Mouse (Mus musculus): ENCODE measurements around the gene A830018L16Rik. TPM values are rescaled to one million over a fixed set of nuclear protein-coding genes. Genes with fewer than 3 reads are reported as not detected.

Gene A830018L16Rik
- polyA plus RNA-seq, 1 experiment = 0.16 TPM

DNA sequence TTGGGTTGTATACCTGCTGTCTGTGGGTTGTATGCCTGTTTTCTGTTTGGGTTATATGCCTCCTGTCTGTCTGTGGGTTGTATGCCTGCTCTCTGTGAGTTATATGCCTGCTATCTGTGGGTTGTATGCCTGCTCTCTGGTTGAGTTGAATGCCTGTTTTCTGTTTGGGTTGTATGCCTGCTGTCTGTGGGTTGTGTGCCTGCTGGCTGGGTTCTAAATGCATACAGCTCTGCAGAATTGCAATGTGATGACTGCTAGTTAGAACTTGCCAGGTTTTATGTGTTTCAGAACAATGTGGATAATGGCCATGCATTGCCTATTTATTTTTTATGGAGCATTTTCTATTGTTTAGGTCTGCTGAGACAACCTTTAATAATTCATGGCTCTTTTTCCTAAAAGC, 236.2 kb downstream of the A830018L16Rik start:
- Histone ChIP-seq H3K4me3 (ENCODE audit: control insufficient read depth, low read depth, low read length) (no peak overlapping the region), H3K27ac (ENCODE audit: control insufficient read depth, insufficient read depth, low read depth, low read length) (no peak overlapping the region), H3K27me3 (ENCODE audit: control insufficient read depth, insufficient read depth, low read length) (no peaks in the 10 kb centered on the region), H3K36me3 (ENCODE audit: control insufficient read depth, insufficient read depth, low read length) (no peaks in the 10 kb centered on the region), H3K4me1 (ENCODE audit: control insufficient read depth, insufficient read depth, low read length) (no peaks in the 10 kb centered on the region)
- TF ChIP-seq POLR2A (IDR thresholded peaks at IDR 0.05; ENCODE audit: control insufficient read depth, low read depth, low read length) (no peak), CTCF (IDR thresholded peaks at IDR 0.05; ENCODE audit: control insufficient read depth, insufficient read depth, insufficient replicate concordance, low read depth, low read length) (no peak)

DNA sequence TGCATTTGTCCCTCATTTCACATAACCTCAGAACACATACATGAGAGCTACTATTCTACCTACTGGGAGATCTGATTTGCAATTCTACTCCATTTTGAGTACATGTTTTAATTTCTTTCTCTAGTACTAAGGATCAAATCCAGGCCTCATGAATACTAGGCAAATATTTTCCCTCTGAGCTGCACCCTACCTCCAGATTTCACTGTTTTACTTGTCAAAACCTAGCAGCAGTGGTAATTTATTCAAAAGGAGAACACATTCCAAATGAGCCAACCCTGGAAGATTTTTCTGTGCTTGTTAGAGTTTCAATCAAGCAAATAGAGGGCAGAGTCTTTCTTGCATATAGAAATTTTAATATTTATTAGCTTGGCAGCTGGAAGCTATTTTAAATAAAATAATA, 238.9 kb downstream of the A830018L16Rik start:
- H3K27ac ChIP-seq (ENCODE audit: control insufficient read depth, insufficient read depth, low read depth, low read length) = no peak overlapping the region
- no peak overlapping the region for H3K4me3 ChIP-seq (ENCODE audit: control insufficient read depth, low read depth, low read length)
- TF ChIP-seq CTCF (IDR thresholded peaks at IDR 0.05; ENCODE audit: control insufficient read depth, insufficient read depth, insufficient replicate concordance, low read depth, low read length) (no peak), POLR2A (IDR thresholded peaks at IDR 0.05; ENCODE audit: control insufficient read depth, low read depth, low read length) (no peak)
- no peaks in the 10 kb centered on the region for H3K4me1 ChIP-seq (ENCODE audit: control insufficient read depth, insufficient read depth, low read length)
- H3K36me3 ChIP-seq (ENCODE audit: control insufficient read depth, insufficient read depth, low read length) = no peaks in the 10 kb centered on the region
- no peaks in the 10 kb centered on the region for H3K27me3 ChIP-seq (ENCODE audit: control insufficient read depth, insufficient read depth, low read length)

DNA sequence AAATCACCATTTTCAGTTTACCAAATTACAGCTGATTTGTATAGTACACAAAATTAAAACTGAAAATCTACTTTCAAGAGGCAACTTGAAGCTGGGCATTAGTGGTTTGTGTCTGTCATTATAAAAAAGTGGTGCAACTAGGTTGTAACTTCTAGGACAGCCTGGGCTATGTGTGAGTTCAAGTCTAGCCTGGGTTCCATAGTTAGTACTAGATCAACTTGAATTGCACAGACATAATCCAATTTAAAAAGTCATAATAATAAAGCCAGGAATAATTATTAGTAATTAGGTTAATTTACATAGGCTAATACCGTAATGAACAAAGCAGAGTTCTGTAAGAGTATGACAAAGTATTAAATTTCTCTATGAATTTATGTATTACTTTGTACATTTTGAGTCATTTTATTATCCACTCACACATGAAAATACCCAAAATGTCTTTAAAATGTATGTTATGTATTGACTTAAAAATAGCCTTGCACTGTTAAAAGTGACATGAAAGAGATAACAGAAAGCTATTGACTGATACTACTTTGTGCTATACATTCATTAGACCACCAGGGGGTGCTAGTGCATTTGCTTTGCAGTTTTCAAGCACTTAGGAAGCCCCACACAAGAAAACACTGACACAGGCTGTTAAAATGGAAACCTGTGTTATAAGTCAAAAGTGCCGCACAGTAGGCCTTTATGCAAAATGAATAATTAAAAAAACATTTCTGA, 243.6 kb downstream of the A830018L16Rik start:
- no peaks in the 10 kb centered on the region for H3K36me3 ChIP-seq (ENCODE audit: control insufficient read depth, insufficient read depth, low read length)
- H3K4me3 ChIP-seq (ENCODE audit: control insufficient read depth, low read depth, low read length) = no peak overlapping the region
- no peak overlapping the region for H3K27ac ChIP-seq (ENCODE audit: control insufficient read depth, insufficient read depth, low read depth, low read length)
- TF ChIP-seq POLR2A (IDR thresholded peaks at IDR 0.05; ENCODE audit: control insufficient read depth, low read depth, low read length) (no peak), CTCF (IDR thresholded peaks at IDR 0.05; ENCODE audit: control insufficient read depth, insufficient read depth, insufficient replicate concordance, low read depth, low read length) (peak; percentile 14; the same call in 1 of the 2 replicates)
- H3K27me3 ChIP-seq (ENCODE audit: control insufficient read depth, insufficient read depth, low read length) = no peaks in the 10 kb centered on the region
- no peaks in the 10 kb centered on the region for H3K4me1 ChIP-seq (ENCODE audit: control insufficient read depth, insufficient read depth, low read length)

DNA sequence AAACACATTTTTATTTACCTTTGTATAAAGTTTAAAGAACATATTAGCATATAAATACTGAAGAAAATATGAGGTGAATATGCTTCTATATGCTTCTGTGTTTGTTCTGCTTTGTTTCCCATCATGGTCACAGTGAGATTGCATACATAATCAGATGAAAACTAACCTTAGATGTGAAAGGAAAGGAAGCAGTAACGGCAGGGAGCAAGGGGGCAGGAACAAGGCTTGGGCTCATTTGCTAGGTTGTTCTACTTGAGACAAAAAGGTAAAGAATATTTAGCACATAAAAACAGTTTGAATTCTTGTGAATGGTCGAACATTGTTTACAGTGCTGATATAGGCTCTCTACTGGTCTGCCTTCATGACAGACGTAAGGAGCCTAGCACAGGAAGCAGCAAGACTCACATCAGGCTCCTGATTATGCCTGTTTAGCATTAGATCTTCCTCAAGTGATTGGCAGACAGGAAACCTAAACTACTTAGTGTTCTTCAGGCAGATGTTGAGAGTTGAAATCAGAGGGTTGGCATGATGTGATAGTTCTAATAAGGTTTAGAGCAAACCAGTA, 244.2 kb downstream of the A830018L16Rik start:
- no peaks in the 10 kb centered on the region for H3K4me1 ChIP-seq (ENCODE audit: control insufficient read depth, insufficient read depth, low read length)

DNA sequence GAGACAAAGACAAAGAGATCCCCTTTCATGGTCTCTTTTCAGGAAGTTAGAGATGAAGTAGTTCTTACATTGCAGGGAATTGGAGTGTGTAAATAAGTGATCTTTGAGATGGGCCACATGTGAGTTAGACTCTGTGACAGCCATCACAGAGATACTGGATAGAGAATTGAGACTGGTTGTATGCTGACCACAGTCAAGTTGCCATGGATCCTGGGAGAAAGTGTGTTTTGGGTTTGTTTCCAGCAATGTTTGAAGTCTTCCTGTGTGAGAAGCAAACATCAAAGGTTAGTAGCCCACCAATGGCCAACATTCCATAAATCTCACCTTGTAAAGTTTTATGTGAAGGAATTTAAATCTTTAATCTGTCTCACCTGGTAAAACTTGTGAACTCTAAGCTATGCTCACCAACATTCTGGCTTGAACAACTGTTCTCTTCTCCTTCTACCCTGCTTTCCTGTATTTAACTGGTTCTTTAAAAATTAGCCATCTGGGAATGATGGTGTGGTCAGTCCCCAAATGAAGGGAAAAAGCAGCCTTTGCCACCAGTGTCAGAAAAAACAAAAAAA, 330.9 kb downstream of the A830018L16Rik start:
- no peaks in the 10 kb centered on the region for H3K4me1 ChIP-seq (ENCODE audit: control insufficient read depth, insufficient read depth, low read length)
- H3K27ac ChIP-seq (ENCODE audit: control insufficient read depth, insufficient read depth, low read depth, low read length) = no peak overlapping the region
- H3K36me3 ChIP-seq (ENCODE audit: control insufficient read depth, insufficient read depth, low read length) = no peaks in the 10 kb centered on the region
- no peaks in the 10 kb centered on the region for H3K27me3 ChIP-seq (ENCODE audit: control insufficient read depth, insufficient read depth, low read length)
- TF ChIP-seq POLR2A (IDR thresholded peaks at IDR 0.05; ENCODE audit: control insufficient read depth, low read depth, low read length) (no peak), CTCF (IDR thresholded peaks at IDR 0.05; ENCODE audit: control insufficient read depth, insufficient read depth, insufficient replicate concordance, low read depth, low read length) (no peak)
- no peak overlapping the region for H3K4me3 ChIP-seq (ENCODE audit: control insufficient read depth, low read depth, low read length)

More for the DNA sequence above, 244.2 kb downstream of the A830018L16Rik start:
- Histone ChIP-seq H3K27me3 (ENCODE audit: control insufficient read depth, insufficient read depth, low read length) (no peaks in the 10 kb centered on the region), H3K36me3 (ENCODE audit: control insufficient read depth, insufficient read depth, low read length) (no peaks in the 10 kb centered on the region), H3K27ac (ENCODE audit: control insufficient read depth, insufficient read depth, low read depth, low read length) (no peak overlapping the region), H3K4me3 (ENCODE audit: control insufficient read depth, low read depth, low read length) (no peak overlapping the region)
- TF ChIP-seq POLR2A (IDR thresholded peaks at IDR 0.05; ENCODE audit: control insufficient read depth, low read depth, low read length) (no peak), CTCF (IDR thresholded peaks at IDR 0.05; ENCODE audit: control insufficient read depth, insufficient read depth, insufficient replicate concordance, low read depth, low read length) (no peak)

DNA sequence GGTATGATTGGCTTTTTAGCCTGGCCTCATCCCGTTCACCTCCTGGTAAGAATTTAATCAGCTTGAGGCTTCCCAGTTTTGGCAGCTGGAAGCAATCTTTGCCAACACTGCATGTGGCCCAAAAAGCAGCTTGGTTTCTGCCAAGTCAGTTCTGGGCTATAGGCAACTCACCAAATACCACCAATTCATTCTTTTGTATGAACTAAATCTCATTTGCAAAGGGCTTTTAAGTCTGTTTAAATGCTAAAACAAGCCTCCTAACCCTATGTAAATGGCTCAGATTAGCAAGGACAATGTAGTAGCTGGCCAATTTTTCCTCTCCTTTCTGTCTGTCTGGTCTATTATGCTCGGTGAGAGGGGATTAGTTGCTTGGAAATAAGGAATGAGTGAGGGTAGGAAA, 334.5 kb downstream of the A830018L16Rik start:
- Histone ChIP-seq H3K4me3 (ENCODE audit: control insufficient read depth, low read depth, low read length) (no peak overlapping the region), H3K27me3 (ENCODE audit: control insufficient read depth, insufficient read depth, low read length) (no peaks in the 10 kb centered on the region), H3K36me3 (ENCODE audit: control insufficient read depth, insufficient read depth, low read length) (no peaks in the 10 kb centered on the region), H3K4me1 (ENCODE audit: control insufficient read depth, insufficient read depth, low read length) (no peaks in the 10 kb centered on the region), H3K27ac (ENCODE audit: control insufficient read depth, insufficient read depth, low read depth, low read length) (no peak overlapping the region)
- TF ChIP-seq POLR2A (IDR thresholded peaks at IDR 0.05; ENCODE audit: control insufficient read depth, low read depth, low read length) (no peak), CTCF (IDR thresholded peaks at IDR 0.05; ENCODE audit: control insufficient read depth, insufficient read depth, insufficient replicate concordance, low read depth, low read length) (no peak)

DNA sequence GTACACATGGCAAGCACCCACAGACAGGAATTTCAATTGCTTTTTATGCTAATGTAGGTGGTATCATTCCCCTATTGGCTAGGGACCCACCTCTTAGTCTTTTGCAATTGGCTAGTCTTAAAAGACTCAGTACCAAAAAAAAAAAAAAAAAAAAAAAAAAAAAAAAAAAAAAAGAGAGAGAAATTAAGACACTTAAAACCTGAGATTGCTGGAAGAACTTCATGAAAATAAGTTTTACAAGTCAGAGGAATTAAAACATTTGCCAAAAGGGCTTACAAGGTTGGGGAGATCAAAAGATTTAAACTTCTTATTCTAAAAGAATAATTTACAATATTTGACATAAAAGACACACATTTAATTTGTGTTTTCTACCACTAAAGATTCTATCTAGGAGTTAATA, 336.2 kb downstream of the A830018L16Rik start:
- no peak overlapping the region for H3K27ac ChIP-seq (ENCODE audit: control insufficient read depth, insufficient read depth, low read depth, low read length)
- no peaks in the 10 kb centered on the region for H3K4me1 ChIP-seq (ENCODE audit: control insufficient read depth, insufficient read depth, low read length)
- TF ChIP-seq CTCF (IDR thresholded peaks at IDR 0.05; ENCODE audit: control insufficient read depth, insufficient read depth, insufficient replicate concordance, low read depth, low read length) (no peak), POLR2A (IDR thresholded peaks at IDR 0.05; ENCODE audit: control insufficient read depth, low read depth, low read length) (no peak)
- H3K36me3 ChIP-seq (ENCODE audit: control insufficient read depth, insufficient read depth, low read length) = no peaks in the 10 kb centered on the region
- H3K4me3 ChIP-seq (ENCODE audit: control insufficient read depth, low read depth, low read length) = no peak overlapping the region
- H3K27me3 ChIP-seq (ENCODE audit: control insufficient read depth, insufficient read depth, low read length) = no peaks in the 10 kb centered on the region

Data from testis, adult 2 months (tissue).